ENCODE assay signal across 19 mouse cellular contexts in genomic region chr1:159583877-159584276, GRCm38 (mm10).
"Had no signal": no experiment of that assay in that cellular context is flagged by ENCODE, and none has a peak within 500 bp of the region (broad histone marks: within the 10 kb centered on the region; RNA-seq: fewer than 3 reads in every experiment).

No protein-coding gene starts in this region.

- H3K4me1 ChIP-seq: lung, embryonic 15.5 days; megakaryocyte, embryonic 14.5 days; midbrain, embryonic 15.5 days had no signal

- H3K4me3 ChIP-seq: lung, embryonic 15.5 days; megakaryocyte, embryonic 14.5 days; midbrain, embryonic 13.5 days; midbrain, embryonic 15.5 days; neural tube, embryonic 12.5 days had no signal

- H3K27me3 ChIP-seq: lung, embryonic 15.5 days; megakaryocyte, embryonic 14.5 days; midbrain, embryonic 15.5 days; neural tube, embryonic 12.5 days had no signal

- H3K9ac ChIP-seq: lung, embryonic 15.5 days; midbrain, embryonic 13.5 days; midbrain, embryonic 15.5 days; neural tube, embryonic 12.5 days had no signal

- H3K27ac ChIP-seq: lung, embryonic 15.5 days; macrophage; midbrain, embryonic 13.5 days; midbrain, embryonic 15.5 days; neural tube, embryonic 12.5 days had no signal

- H3K4me2 ChIP-seq: lung, embryonic 15.5 days; midbrain, embryonic 11.5 days; midbrain, embryonic 13.5 days; midbrain, embryonic 15.5 days; neural tube, embryonic 12.5 days had no signal

- H3K9me3 ChIP-seq: lung, embryonic 15.5 days; midbrain, embryonic 13.5 days; midbrain, embryonic 15.5 days; neural tube, embryonic 12.5 days had no signal

- DNase-seq: lung, adult 2 months; lung, postnatal 14 days; lung, postnatal 36 days; retina, postnatal 1 day; right cerebral cortex, adult 18-20 months; right cerebral cortex, postnatal 25 days; right cerebral cortex, postnatal 4 days; spleen, adult 18-20 months; thymus, adult 18-20 months; thymus, postnatal 14 days; thymus, postnatal 36 days had no signal

- ATAC-seq: lung, postnatal 0 days; midbrain, embryonic 13.5 days; midbrain, embryonic 15.5 days had no signal

- H3K36me3 ChIP-seq: lung, embryonic 15.5 days; midbrain, embryonic 13.5 days; midbrain, embryonic 15.5 days; neural tube, embryonic 12.5 days had no signal
